Mouse (Mus musculus) forebrain, embryonic 14.5 days (tissue): ENCODE data around the gene Sebox. TPM values are rescaled to one million over a fixed set of nuclear protein-coding genes. Genes with fewer than 3 reads are reported as not detected.

ENCODE experiments used
- ATAC-seq: fragments of 200-750 bp; cut with Nextera tagmentation; 2 replicates; pipeline ENCODE4 v1.8.0; 2017; ENCODE audit warnings: mild to moderate bottlenecking, moderate library complexity
- DNase-seq: peaks from one replicate; pipeline ENCODE4 v3.0.0-alpha.2; 2015; ENCODE audit warnings: low spot score
- H3K27ac ChIP-seq: fragments of 300-500 bp; sonication (generic); 2 replicates; pipeline ENCODE4 v1.5.1; 2014; ENCODE audit warnings: low read depth, mild to moderate bottlenecking, control low read depth, low read length, moderate library complexity
- H3K27me3 ChIP-seq: fragments of 300-500 bp; sonication (generic); replicated peaks from 2 replicates; pipeline ENCODE4 v1.6.1; 2014; ENCODE audit warnings: low read length, control low read depth, mixed read lengths; ENCODE audit not compliant: control insufficient read depth, insufficient read depth
- H3K36me3 ChIP-seq: fragments of 300-500 bp; sonication (generic); 2 replicates; pipeline ENCODE4 v1.6.1; 2014; ENCODE audit warnings: low read length, control low read depth; ENCODE audit not compliant: control insufficient read depth, insufficient read depth
- H3K4me1 ChIP-seq: fragments of 300-500 bp; sonication (generic); 2 replicates; pipeline ENCODE4 v1.6.1; 2014; ENCODE audit warnings: antibody characterized with exemption, low read length, control low read depth; ENCODE audit not compliant: control insufficient read depth, insufficient read depth
- H3K4me2 ChIP-seq: fragments of 300-500 bp; sonication (generic); 2 replicates; pipeline ENCODE4 v1.6.1; 2014; ENCODE audit warnings: mild to moderate bottlenecking, control low read depth, low read length
- H3K4me3 ChIP-seq: fragments of 300-500 bp; sonication (generic); 2 replicates; pipeline ENCODE4 v1.5.1; 2014; ENCODE audit warnings: low read depth, low read length, control low read depth
- H3K9ac ChIP-seq: fragments of 300-500 bp; sonication (generic); 2 replicates; pipeline ENCODE4 v1.6.1; 2014; ENCODE audit warnings: mild to moderate bottlenecking, low read length, control low read depth, moderate library complexity
- H3K9me3 ChIP-seq: fragments of 300-500 bp; sonication (generic); replicated peaks from 2 replicates; pipeline ENCODE4 v1.6.1; 2016; ENCODE audit warnings: low read length, control low read depth, mixed read lengths; ENCODE audit not compliant: control insufficient read depth
- WGBS: fragments of 180-500 bp; shearing (Covaris S2); extraction: QIAGEN DNeasy Blood & Tissue Kit; methylation state at CpG from one replicate; pipeline ENCODE4 v1.1.7; 2014; 5-methylcytosine and 5-hydroxymethylcytosine counted together
- polyA plus RNA-seq: library from polyadenylated mRNA; unstranded; fragments of >200 nt; fragmentation: Nextera tagmentation; extraction: Ambion mirVana; gene quantifications from 2 replicates; pipeline ENCODE4 v1.2.1, GENCODE M21; 2014

Gene Sebox
- polyA plus RNA-seq, 1 experiment from 2014 or later, result 0.66 TPM

DNA sequence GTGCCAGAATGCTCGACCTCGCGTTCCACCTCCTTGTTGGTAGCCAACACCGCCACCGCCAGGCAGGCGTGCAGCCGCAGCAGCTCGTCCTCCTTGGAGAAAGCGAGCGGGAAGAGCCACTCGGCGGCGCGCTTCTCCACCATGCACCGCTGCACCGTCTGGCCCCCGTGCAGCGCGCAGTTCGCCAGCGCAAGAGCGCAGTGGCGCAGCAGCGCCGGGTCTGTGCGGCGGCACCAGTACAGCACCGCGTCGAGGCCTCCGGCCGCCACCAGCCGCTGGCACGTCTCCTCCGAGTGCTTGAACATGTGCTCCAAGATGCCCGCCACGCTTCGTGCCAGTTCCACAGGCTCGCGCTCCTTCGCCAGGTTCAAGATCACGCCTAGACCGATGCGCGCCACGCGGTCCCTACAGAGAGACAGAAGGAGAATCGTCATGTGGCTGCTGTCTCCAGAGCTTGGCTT, 12.4 kb upstream of the Sebox start:
- no peaks in the 10 kb centered on the region for H3K9me3 ChIP-seq
- ATAC-seq, result peak; percentile 75
- no peak overlapping the region for H3K27ac ChIP-seq
- peak overlapping the region; percentile 50 for H3K4me2 ChIP-seq
- H3K4me3 ChIP-seq, result peak overlapping the region; percentile 27
- peaks cover 22% of the 10 kb centered on the region for H3K36me3 ChIP-seq
- peaks cover 12% of the 10 kb centered on the region for H3K4me1 ChIP-seq
- peaks cover 5% of the 10 kb centered on the region; the same call in 1 of the 2 replicates for H3K27me3 ChIP-seq
- H3K9ac ChIP-seq, result peak overlapping the region; percentile 43; the same call in 1 of the 2 replicates
- DNase-seq, result peak; percentile 73
- 11% methylated on average over 48 of the region's 48 CpGs for WGBS

DNA sequence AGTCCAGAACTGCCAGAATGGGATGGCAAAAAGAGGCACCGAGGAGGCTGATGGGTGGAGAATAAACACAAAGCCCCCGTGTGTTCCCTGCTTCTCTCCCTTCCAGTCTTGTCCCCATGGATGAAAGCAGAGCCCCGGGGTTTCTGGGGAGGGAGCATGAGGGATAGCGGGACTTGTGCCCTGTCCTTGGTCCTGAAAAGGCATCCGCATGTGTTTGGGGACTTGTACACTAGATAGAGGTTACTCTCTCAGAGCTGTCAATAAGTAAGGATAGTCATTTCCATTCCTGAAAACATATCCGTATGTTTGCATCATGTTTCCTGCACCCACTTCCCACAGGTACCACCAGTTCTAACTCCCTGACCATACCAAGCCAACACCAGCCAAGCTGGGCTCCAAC, 7.3 kb upstream of the Sebox start:
- DNase-seq (peak; percentile 28), ATAC-seq (no peak)
- Histone ChIP-seq H3K9ac (peak overlapping the region; percentile 92; the same call in 1 of the 2 replicates), H3K36me3 (no peaks in the 10 kb centered on the region), H3K4me2 (peak overlapping the region; percentile 82), H3K4me3 (peak overlapping the region; percentile 87), H3K9me3 (no peaks in the 10 kb centered on the region), H3K27me3 (no peaks in the 10 kb centered on the region; the same call in 1 of the 2 replicates), H3K27ac (no peak overlapping the region), H3K4me1 (peaks cover 15% of the 10 kb centered on the region)
- 7% methylated on average over 6 of the region's 6 CpGs for WGBS

DNA sequence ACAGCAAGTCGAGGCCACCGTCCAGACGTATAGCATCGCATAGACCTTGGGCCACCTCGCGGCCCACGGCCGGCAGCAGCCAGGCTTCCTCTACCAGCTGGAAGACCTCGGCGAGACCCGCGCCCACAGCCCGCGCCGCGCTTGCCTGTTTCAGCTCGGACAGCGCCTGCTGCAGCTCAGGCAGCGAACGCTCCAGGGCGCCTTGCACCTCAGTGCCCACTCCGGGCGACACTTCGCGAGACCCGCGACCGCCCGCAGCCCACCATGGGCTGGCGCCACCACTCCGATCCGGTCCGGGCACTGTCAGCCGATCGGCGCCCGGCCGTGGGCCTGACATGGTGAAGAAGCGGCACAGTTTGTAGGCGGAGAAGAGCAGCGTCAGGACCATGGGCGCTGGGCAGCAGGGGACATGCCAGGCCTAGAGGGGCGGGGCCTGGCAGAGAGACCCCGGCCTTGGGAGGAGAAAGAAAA, 6.1 kb upstream of the Sebox start:
- peak; percentile 75 for ATAC-seq
- no peaks in the 10 kb centered on the region for H3K27me3 ChIP-seq
- peak overlapping the region; percentile 82 for H3K4me2 ChIP-seq
- no peaks in the 10 kb centered on the region for H3K36me3 ChIP-seq
- DNase-seq, result no peak
- no peaks in the 10 kb centered on the region for H3K9me3 ChIP-seq
- peak overlapping the region; percentile 92 for H3K9ac ChIP-seq
- H3K4me1 ChIP-seq, result peaks cover 12% of the 10 kb centered on the region
- H3K4me3 ChIP-seq, result peak overlapping the region; percentile 87
- under 1% methylated on average over 44 of the region's 44 CpGs for WGBS
- peak overlapping the region; percentile 91 for H3K27ac ChIP-seq

GRCm38 (mm10) chr11:78497544-78498522, 5.4 kb upstream of the Sebox start, which contains the start of gene Sarm1:
Gene Sarm1 (minus strand): TSS chr11:78497754.
- WGBS, result 3% methylated on average over 36 of the region's 36 CpGs
- Histone ChIP-seq H3K27me3 (no peaks in the 10 kb centered on the region), H3K4me3 (peak within 1 kb of the TSS; percentile 87), H3K4me1 (peaks cover 12% of the 10 kb centered on the region), H3K9me3 (no peaks in the 10 kb centered on the region), H3K9ac (peak within 1 kb of the TSS; percentile 92), H3K4me2 (peak within 1 kb of the TSS; percentile 82), H3K36me3 (no peaks in the 10 kb centered on the region), H3K27ac (peak within 1 kb of the TSS; percentile 91)
- DNase-seq (peak; percentile 99), ATAC-seq (peak; percentile 97)

DNA sequence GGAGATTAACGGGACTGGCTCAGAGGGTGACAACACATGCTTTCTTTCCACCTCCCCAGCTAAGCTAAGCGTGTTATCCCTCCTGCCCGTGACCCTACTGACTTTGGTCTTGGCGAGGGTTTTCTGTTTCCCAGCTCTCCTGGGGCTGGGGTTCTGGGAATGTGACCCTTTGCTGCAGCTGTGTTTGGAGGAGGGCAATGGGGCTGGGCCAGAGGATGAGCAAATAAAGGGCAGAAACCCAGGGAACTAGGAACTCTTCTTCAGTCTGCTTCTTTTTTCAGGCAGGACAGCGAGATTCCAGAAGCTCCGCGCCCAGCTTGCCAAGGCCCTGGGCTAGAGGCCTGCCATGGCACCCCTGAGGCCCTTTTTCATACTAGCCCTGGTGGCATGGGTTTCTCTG, 4.2 kb upstream of the Sebox start, which contains the start of gene Vtn:
TSS of gene Vtn (plus strand) at position 88 of the 400 bp plus-strand sequence.
- DNase-seq (no peak), ATAC-seq (no peak)
- 69% methylated on average over 7 of the region's 7 CpGs for WGBS
- H3K9me3 ChIP-seq, result no peaks in the 10 kb centered on the region
- H3K36me3 ChIP-seq, result no peaks in the 10 kb centered on the region
- peak within 1 kb of the TSS; percentile 91 for H3K27ac ChIP-seq
- H3K4me3 ChIP-seq, result peak within 1 kb of the TSS; percentile 87
- H3K9ac ChIP-seq, result peak within 1 kb of the TSS; percentile 92
- H3K4me1 ChIP-seq, result peaks cover 12% of the 10 kb centered on the region
- H3K27me3 ChIP-seq, result no peaks in the 10 kb centered on the region
- H3K4me2 ChIP-seq, result peak within 1 kb of the TSS; percentile 82

GRCm38 (mm10) chr11:78499543-78499942, 3.7 kb upstream of the Sebox start:
- no peak for DNase-seq
- peaks cover 12% of the 10 kb centered on the region for H3K4me1 ChIP-seq
- no peak overlapping the region for H3K4me2 ChIP-seq
- no peak overlapping the region for H3K4me3 ChIP-seq
- no peaks in the 10 kb centered on the region for H3K27me3 ChIP-seq
- no peak overlapping the region for H3K27ac ChIP-seq
- ATAC-seq, result no peak
- H3K9ac ChIP-seq, result no peak overlapping the region
- no peaks in the 10 kb centered on the region for H3K36me3 ChIP-seq
- H3K9me3 ChIP-seq, result no peaks in the 10 kb centered on the region
- 51% methylated on average over 16 of the region's 16 CpGs for WGBS

GRCm38 (mm10) chr11:78500623-78501202, 2.5 kb upstream of the Sebox start:
- Histone ChIP-seq H3K27me3 (no peaks in the 10 kb centered on the region), H3K9ac (no peak overlapping the region), H3K4me1 (peaks cover 10% of the 10 kb centered on the region), H3K4me2 (no peak overlapping the region), H3K4me3 (no peak overlapping the region), H3K36me3 (peaks cover 7% of the 10 kb centered on the region), H3K27ac (no peak overlapping the region), H3K9me3 (no peaks in the 10 kb centered on the region)
- WGBS, result 73% methylated on average over 9 of the region's 9 CpGs
- ATAC-seq, result no peak
- no peak for DNase-seq

DNA sequence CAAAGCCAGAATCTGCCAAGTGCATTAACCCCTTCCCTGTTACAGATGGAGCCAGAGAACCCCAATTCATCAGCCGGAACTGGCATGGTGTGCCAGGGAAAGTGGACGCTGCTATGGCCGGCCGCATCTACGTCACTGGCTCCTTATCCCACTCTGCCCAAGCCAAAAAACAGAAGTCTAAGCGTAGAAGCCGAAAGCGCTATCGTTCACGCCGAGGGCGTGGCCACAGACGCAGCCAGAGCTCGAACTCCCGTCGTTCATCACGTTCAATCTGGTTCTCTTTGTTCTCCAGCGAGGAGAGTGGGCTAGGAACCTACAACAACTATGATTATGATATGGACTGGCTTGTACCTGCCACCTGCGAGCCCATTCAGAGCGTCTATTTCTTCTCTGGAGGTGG, 1.7 kb upstream of the Sebox start:
- Histone ChIP-seq H3K27ac (no peak overlapping the region), H3K9me3 (no peaks in the 10 kb centered on the region), H3K9ac (no peak overlapping the region), H3K4me1 (peaks cover 2% of the 10 kb centered on the region; the same call in 1 of the 2 replicates), H3K36me3 (peaks cover 15% of the 10 kb centered on the region), H3K4me3 (no peak overlapping the region), H3K4me2 (no peak overlapping the region), H3K27me3 (no peaks in the 10 kb centered on the region)
- no peak for DNase-seq
- no peak for ATAC-seq
- WGBS, result 83% methylated on average over 20 of the region's 20 CpGs
